8 mouse cellular contexts compared by ENCODE assay signal in the genomic region with DNA sequence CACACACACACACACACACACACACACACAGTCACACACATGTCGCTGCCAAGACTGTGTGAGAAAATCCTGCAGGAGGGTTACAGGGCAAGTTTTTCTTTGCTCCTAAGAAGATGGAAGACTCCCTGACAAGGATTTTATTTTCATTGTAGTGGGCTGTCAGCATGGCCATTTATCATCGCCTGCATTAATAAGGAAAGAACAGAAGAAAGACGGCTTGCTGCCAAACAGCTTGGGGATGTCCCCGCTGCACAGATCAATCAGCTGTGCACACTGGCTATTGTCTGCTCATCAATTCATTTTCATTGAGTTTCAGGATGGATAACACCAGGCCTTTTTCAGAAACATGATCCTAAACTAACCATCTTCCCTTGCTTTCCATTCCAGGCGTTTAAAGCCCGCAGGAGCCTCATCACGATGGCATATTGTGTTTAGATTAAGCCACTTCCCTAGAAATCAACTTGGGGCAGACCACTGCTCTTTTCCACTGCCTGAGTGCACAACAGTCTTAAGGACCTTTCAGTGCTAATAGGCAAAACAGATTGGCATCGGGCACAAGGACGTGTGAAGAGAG.
DNase-seq lines count a peak whose midpoint lies in the region; ATAC-seq lines count a peak whose summit lies in the region.

No protein-coding gene starts in this region.

- no peak overlapping the region for H3K27ac ChIP-seq in forebrain, embryonic 13.5 days

- H3K9me3 ChIP-seq in forebrain, embryonic 13.5 days (replicated peaks), result no peaks in the 10 kb centered on the region

- 10% methylated on average over 9 of the region's 9 CpGs for WGBS in forebrain, embryonic 13.5 days

- H3K36me3 ChIP-seq in forebrain, embryonic 13.5 days (ENCODE audit: poor library complexity, severe bottlenecking), result no peaks in the 10 kb centered on the region

- peak; percentile 59; the same call in 1 of the 2 replicates for ATAC-seq in forebrain, embryonic 13.5 days
- ATAC-seq in megakaryocyte-erythroid progenitor cell, adult 5-6 weeks (replicated peaks; ENCODE audit: low FRiP score, low TSS enrichment, poor library complexity, severe bottlenecking), result no peak

- H3K4me2 ChIP-seq in forebrain, embryonic 13.5 days, result peak overlapping the region; percentile 21

- intact Hi-C loops in left cerebral cortex, postnatal 4 days (cut with DNase I), result no loop called here
- intact Hi-C loops in left cerebral cortex, postnatal 36 days (cut with DNase I), result no loop called here

- no peak overlapping the region for H3K4me3 ChIP-seq in forebrain, embryonic 13.5 days

- DNase-seq in left cerebral cortex, postnatal 4 days, result peak; percentile 15
- DNase-seq in left cerebral cortex, postnatal 36 days (ENCODE audit: low spot score in 2 of 2), result no peak
- DNase-seq in kidney, postnatal 4 days, result peak; percentile 58 to 65
- peak; percentile 40 for DNase-seq in retina, postnatal 1 day
- DNase-seq in gastrocnemius, postnatal 10 days, result no peak
- no peak for DNase-seq in cerebellum, adult 11 months

- H3K4me1 ChIP-seq in forebrain, embryonic 13.5 days, result peaks cover 10% of the 10 kb centered on the region

- H3K9ac ChIP-seq in forebrain, embryonic 13.5 days, result 0 out of 2 replicates have a peak overlapping the region, but pooled peaks have one; percentile 27

- H3K27me3 ChIP-seq in forebrain, embryonic 13.5 days, result no peaks in the 10 kb centered on the region

Comparison
In these comparisons a context has a peak if more than half of its experiments do, and no peak if none do; other contexts are left out.
1. DNase-seq: peak in left cerebral cortex, postnatal 4 days (single experiment), kidney, postnatal 4 days (2 of 2) and retina, postnatal 1 day (single experiment); none in left cerebral cortex, postnatal 36 days (0 of 2), gastrocnemius, postnatal 10 days (single experiment) and cerebellum, adult 11 months (single experiment).